Mouse (Mus musculus) c-Kit-positive CD71-positive TER-119-negative erythroid progenitor cells, embryonic 14.5 days (primary cell): ENCODE measurements around the gene Nipa2.

ENCODE experiments used
- DNase-seq: peaks from one replicate; pipeline ENCODE4 v3.0.0-alpha.2; 2013; ENCODE audit warnings: low read depth

Nipa2 gene

GRCm38 (mm10) chr7:55962004-55962908 lies at the start of gene Nipa2:
Gene Nipa2, minus strand, starts transcription at chr7:55962476.
- peak; percentile 85 for DNase-seq

- DNase-seq: no peak
Measured at GRCm38 (mm10) chr7:56011018-56011333, 48.7 kb upstream of the Nipa2 start.

- no peak for DNase-seq
Measured at GRCm38 (mm10) chr7:56010318-56011017, 48.2 kb upstream of the Nipa2 start.

GRCm38 (mm10) chr7:55998997-55999396 lies 36.7 kb upstream of the Nipa2 start:
- DNase-seq: no peak

GRCm38 (mm10) chr7:55995013-55995412 lies 32.7 kb upstream of the Nipa2 start:
- DNase-seq: no peak

GRCm38 (mm10) chr7:55991858-55992257 lies 29.6 kb upstream of the Nipa2 start:
- DNase-seq: no peak

- DNase-seq: no peak
Measured at GRCm38 (mm10) chr7:55991129-55991528, 28.9 kb upstream of the Nipa2 start.

- peak; percentile 63 for DNase-seq
Measured at GRCm38 (mm10) chr7:55986526-55987214, 24.4 kb upstream of the Nipa2 start.

- DNase-seq: no peak
Measured at GRCm38 (mm10) chr7:55984754-55985153, 22.5 kb upstream of the Nipa2 start.

GRCm38 (mm10) chr7:55983107-55983506 lies 20.8 kb upstream of the Nipa2 start:
- DNase-seq: no peak

- DNase-seq: no peak
Measured at GRCm38 (mm10) chr7:55982010-55982700, 19.9 kb upstream of the Nipa2 start.

- DNase-seq: no peak
Measured at GRCm38 (mm10) chr7:55981511-55981910, 19.2 kb upstream of the Nipa2 start.

GRCm38 (mm10) chr7:55974429-55974828 lies 12.2 kb upstream of the Nipa2 start:
- no peak for DNase-seq

GRCm38 (mm10) chr7:55969415-55969814 lies 7.1 kb upstream of the Nipa2 start:
- no peak for DNase-seq

GRCm38 (mm10) chr7:55968258-55968901 lies 6.1 kb upstream of the Nipa2 start:
- no peak for DNase-seq

- DNase-seq: no peak
Measured at GRCm38 (mm10) chr7:55966866-55967460, 4.7 kb upstream of the Nipa2 start.

GRCm38 (mm10) chr7:55960506-55960905 lies 1.8 kb downstream of the Nipa2 start:
- DNase-seq: no peak

- DNase-seq: no peak
Measured at GRCm38 (mm10) chr7:55959801-55960200, 2.5 kb downstream of the Nipa2 start.

- DNase-seq: no peak
Measured at GRCm38 (mm10) chr7:55957916-55958315, 4.4 kb downstream of the Nipa2 start.

GRCm38 (mm10) chr7:55957178-55957577 lies 5.1 kb downstream of the Nipa2 start:
- DNase-seq: no peak

- DNase-seq: no peak
Measured at GRCm38 (mm10) chr7:55956054-55956453, 6.2 kb downstream of the Nipa2 start.
